Mouse (Mus musculus) adrenal gland (tissue): Measurements from ENCODE around the gene Bbs9.
"Not testable (repeated sequence)": the region's sequence is repeated elsewhere in the genome, so short reads cannot be mapped to it uniquely, and the experiment has no call there.

ENCODE experiments used
- intact Hi-C: fragments of 180-260 bp; cut with DNase I; formaldehyde crosslinking; loops from one replicate; pipeline ENCODE4 v1.15.1; 2025
- long read RNA-seq, 2 experiments: library from polyadenylated mRNA; unstranded; transcript quantifications; one replicate each; pipeline ENCODE4 v2.0.0; 2020; ENCODE audit warnings: borderline replicate concordance in 1 of 2; ENCODE audit not compliant: insufficient replicate concordance in 1 of 2

Bbs9 gene
- long read RNA-seq, experiment 1, partial matches to known transcripts: 3 of 5 reads
- long read RNA-seq, experiment 1, other reads (novel, unspliced or antisense): 1 of 5 reads
- long read RNA-seq, experiment 2, partial matches to known transcripts: 2 of 5 reads
- long read RNA-seq, experiment 2, other reads (novel, unspliced or antisense): 0 of 5 reads

- intact Hi-C loops: no loop called here
Observed at GRCm38 (mm10) chr9:22475424-22475868, at the start of gene Bbs9. Gene Bbs9, plus strand, starts transcription at chr9:22475715.

GRCm38 (mm10) chr9:22428028-22428665, 47.4 kb upstream of the Bbs9 start:
- intact Hi-C loops: no loop called here

GRCm38 (mm10) chr9:22428666-22429410, 46.7 kb upstream of the Bbs9 start:
- intact Hi-C loops: no loop called here

GRCm38 (mm10) chr9:22429533-22430241, 45.8 kb upstream of the Bbs9 start:
- intact Hi-C loops: no loop called here

- intact Hi-C loops: no loop called here
Observed at GRCm38 (mm10) chr9:22430315-22430840, 45.1 kb upstream of the Bbs9 start.

GRCm38 (mm10) chr9:22433221-22433620, 42.3 kb upstream of the Bbs9 start:
- intact Hi-C loops: no loop called here

- intact Hi-C loops: no loop called here
Observed at GRCm38 (mm10) chr9:22434101-22434500, 41.4 kb upstream of the Bbs9 start.

GRCm38 (mm10) chr9:22438826-22439225, 36.7 kb upstream of the Bbs9 start:
- intact Hi-C loops: no loop called here

- intact Hi-C loops: no loop called here
Observed at GRCm38 (mm10) chr9:22443157-22443556, 32.4 kb upstream of the Bbs9 start.

- intact Hi-C loops: no loop called here
Observed at GRCm38 (mm10) chr9:22445123-22445522, 30.4 kb upstream of the Bbs9 start.

GRCm38 (mm10) chr9:22447213-22447612, 28.3 kb upstream of the Bbs9 start:
- intact Hi-C loops: no loop called here

- intact Hi-C loops: no loop called here
Observed at GRCm38 (mm10) chr9:22448420-22448819, 27.1 kb upstream of the Bbs9 start.

- intact Hi-C loops: no loop called here
Observed at GRCm38 (mm10) chr9:22449209-22449608, 26.3 kb upstream of the Bbs9 start.

- intact Hi-C loops: no loop called here
Observed at GRCm38 (mm10) chr9:22452697-22453096, 22.8 kb upstream of the Bbs9 start.

- intact Hi-C loops: no loop called here
Observed at GRCm38 (mm10) chr9:22453501-22453924, 22.0 kb upstream of the Bbs9 start.

GRCm38 (mm10) chr9:22453990-22454389, 21.5 kb upstream of the Bbs9 start, which contains the start of gene Gm17545:
Gene Gm17545, plus strand, starts transcription at chr9:22454290.
- intact Hi-C loops: not testable (repeated sequence)

- intact Hi-C loops: no loop called here
Observed at GRCm38 (mm10) chr9:22455041-22455440, 20.5 kb upstream of the Bbs9 start.

- intact Hi-C loops: no loop called here
Observed at GRCm38 (mm10) chr9:22457142-22457835, 18.2 kb upstream of the Bbs9 start.

- intact Hi-C loops: no loop called here
Observed at GRCm38 (mm10) chr9:22461946-22462345, 13.6 kb upstream of the Bbs9 start.

GRCm38 (mm10) chr9:22466212-22466611, 9.3 kb upstream of the Bbs9 start:
- intact Hi-C loops: no loop called here
